Mouse (Mus musculus) embryo, embryonic 10 days (tissue): ENCODE measurements around the gene Cubn.

Source experiments
- DNase-seq: peaks from one replicate; pipeline ENCODE4 v3.0.0-alpha.2; 2015; ENCODE audit warnings: low spot score

Cubn gene

GRCm38 (mm10) chr2:13357885-13358552 is 133.6 kb downstream of the Cubn start:
- DNase-seq = no peak

DNA sequence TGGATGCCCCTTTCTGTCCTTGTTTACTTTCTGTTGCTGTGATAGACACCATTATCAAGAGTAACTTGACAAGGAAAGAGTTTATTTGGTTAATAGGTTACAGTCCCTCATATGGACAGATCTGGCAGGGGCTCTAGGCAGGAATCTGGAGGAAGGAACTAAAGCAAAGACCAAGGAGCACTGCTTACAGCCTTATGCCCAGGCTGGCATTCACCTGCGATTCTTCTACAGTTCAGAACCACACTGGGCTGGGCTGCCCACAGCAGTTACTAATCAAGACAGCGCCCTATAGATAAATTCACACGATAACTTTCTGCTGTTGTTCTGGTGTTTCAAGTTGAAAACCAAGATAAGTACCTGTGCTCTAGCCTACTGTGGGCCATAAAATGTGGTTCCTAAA is 138.8 kb downstream of the Cubn start:
- DNase-seq = no peak

- DNase-seq = no peak
These were observed 139.4 kb downstream of the Cubn start for GRCm38 (mm10) chr2:13352112-13352728.

- DNase-seq = no peak
These were observed 149.2 kb downstream of the Cubn start for GRCm38 (mm10) chr2:13342325-13342926.

GRCm38 (mm10) chr2:13335446-13335845 is 156.2 kb downstream of the Cubn start:
- DNase-seq = no peak

DNA sequence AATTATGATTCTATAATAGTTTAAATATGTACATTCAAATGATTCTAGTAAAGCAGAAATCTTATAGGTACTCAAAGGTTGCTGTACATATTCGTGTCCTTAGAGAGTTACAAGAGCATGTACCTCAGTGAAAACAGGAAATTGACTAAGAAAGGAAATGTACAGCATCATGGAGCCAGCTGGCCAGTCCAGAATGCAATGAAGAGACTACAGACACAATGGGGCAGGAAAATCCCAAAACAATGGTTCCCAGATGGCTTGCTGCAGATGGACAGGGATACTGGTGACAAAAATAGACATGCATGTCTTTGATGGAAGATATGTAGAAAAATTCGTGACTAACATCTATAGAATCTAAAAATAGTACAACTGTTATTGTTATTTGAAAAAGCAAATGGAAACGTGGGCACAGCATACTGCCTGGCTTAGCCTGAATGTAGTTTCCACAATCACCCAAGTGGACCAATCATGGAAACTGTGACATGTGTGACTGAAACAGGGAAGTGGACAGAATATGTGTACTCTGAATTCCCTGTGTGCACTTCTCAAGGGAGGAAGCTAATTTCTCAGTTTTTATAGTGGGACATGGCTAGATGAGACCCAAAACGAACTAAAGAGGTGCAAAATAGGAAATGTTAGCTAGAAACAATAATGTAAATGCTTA is 161.7 kb downstream of the Cubn start:
- no peak for DNase-seq

- DNase-seq = no peak
These were observed 188.2 kb downstream of the Cubn start for GRCm38 (mm10) chr2:13303376-13303775.

- DNase-seq = peak; percentile 67
These were observed 192.6 kb downstream of the Cubn start for GRCm38 (mm10) chr2:13299031-13299430.

- DNase-seq = no peak
These were observed 193.9 kb downstream of the Cubn start for GRCm38 (mm10) chr2:13297733-13298132.

DNA sequence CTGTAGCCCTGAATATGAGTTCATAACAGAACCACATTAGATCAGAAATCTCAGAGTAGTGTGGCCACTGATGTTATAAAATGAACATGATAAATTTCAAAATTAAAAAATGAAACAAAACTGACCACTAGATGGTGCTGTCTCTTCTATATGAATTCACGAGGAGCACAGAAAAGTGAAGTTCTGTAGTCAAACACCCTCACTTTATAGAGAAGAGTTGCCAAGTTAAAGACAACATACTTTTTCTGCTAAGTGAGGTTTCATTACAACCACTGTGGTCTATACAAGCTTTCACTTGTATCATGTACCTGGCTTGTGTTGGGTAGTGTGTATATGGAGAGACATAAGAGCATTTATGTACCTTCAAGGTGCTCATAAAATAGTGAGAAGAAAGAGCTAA is 201.0 kb downstream of the Cubn start:
- DNase-seq = peak; percentile 54

DNA sequence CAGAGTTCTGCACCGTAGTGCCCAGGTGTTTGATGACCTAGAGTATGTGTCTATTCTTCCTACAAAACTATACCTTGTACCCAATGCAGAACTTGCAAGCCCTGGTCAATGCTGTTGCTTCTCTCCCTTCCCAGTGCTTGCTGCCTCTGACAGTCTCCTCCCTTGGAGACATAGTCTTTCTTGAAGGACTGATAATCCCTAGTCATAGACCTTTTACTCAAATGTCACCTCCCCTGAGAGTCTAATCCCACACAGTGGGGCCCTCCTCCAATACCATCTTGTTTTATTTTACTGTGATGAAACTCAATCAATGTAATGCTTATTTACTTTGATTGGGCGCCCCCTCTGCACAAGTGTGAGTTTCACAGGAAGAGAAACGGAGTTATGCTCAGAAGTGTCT is 201.5 kb downstream of the Cubn start:
- no peak for DNase-seq

DNA sequence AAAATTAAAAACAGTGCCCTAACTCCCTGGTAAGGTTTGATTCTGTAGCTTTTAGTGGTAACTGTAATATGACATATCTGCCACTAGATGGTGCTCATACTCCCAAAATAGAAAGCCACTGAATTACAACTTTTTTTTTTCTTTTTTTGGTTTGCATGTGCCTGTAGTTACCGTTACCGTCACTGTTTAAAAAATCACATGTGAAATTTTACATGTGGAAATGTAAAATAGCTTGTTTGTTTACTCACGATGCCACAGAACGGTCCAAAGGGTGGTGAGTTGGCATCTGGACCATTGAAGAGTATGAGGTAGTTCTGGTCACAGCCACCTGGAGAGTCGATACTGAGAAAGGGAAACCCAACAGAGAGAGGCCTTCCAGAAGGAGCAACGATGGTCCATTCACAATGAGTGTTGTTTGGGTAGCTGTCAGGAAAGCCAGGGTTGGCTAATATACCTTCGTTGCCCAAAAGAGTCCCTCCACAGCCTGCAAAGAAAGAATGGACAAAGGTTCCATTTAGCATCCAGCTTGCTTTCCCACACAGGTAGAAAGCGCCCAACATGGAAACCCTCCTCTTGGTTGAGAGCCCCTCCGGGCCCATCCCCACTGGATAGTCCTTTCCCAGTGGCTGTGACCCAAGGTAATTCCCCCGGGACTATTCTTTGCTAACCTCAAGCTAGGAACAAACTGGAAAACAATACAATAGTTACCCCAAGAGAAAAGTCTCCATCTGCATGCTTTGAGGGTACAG is 213.3 kb downstream of the Cubn start:
- peak; percentile 49 for DNase-seq

GRCm38 (mm10) chr2:13275874-13276273 is 215.7 kb downstream of the Cubn start:
- DNase-seq = no peak

- peak; percentile 100 for DNase-seq
These were observed 220.3 kb downstream of the Cubn start, which contains the start of gene Rsu1 for GRCm38 (mm10) chr2:13271165-13271957. Gene Rsu1, minus strand, starts transcription at chr2:13271415.

DNA sequence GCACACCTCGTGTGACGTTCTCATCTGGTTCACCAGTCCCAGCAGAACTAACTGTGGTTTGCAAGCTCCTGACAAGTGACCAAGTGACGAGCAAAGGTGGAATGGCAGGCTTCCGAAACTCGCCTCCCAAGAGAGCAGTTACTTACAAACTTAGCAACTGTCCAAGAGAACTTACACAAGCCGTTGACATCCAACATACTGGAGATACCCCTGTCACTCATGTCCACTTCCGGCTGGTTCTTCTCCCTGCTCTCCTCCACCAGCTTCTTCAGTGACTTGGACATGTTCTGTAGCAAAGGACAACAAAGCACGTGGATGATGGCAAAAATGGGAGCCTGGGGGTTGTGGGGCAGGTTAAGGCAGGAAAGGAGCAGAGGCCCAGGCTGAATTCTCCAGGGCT is 220.9 kb downstream of the Cubn start:
- no peak for DNase-seq

DNA sequence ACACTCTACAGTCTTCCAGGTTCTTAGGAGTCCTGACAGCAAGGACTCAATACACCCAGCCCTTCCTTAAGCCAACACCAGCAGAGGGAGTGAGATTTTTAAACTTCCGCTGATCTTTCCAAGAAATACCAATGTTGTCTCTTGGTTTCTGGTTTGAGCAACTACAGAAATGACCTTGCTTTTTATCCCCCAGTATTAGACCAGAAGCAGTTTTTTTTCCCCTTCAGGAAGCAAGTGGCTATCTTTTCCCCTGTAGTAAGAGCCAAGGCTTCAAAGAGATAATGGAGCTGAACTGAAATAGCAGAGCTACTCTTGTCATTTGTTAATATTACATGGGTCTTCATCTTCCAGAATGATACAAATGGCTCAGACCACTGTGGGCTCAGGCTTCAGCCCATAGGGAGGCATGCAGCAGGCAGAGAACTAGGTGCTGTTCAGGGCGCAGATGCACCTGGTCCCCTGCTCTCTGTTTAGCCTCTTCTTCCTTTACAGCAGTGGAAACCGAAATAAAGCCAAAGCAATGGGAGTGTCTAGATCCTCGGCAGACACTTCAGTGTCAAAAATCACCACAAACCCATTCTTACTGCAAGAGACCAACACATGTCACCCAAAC is 222.8 kb downstream of the Cubn start:
- no peak for DNase-seq

GRCm38 (mm10) chr2:13264875-13265274 is 226.7 kb downstream of the Cubn start:
- DNase-seq = peak; percentile 81

DNA sequence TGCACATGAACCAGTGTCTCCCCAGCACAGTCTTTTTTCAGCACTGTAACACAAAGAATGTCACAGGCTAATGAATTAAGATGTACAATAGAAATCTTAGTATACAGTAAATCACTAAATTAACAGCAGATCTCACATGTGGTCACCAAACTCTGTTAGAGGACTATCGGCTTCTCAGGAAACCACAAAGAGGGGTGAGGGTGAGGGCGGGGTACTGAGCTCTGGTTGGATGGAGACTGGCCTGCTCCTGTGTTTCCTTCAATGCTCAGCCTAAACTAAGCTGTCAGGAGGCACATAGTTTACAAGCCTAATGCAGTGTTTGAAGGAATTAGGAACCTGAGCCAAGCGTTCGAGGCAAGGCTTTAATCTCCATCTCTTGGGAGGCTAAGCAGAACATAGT is 228.5 kb downstream of the Cubn start:
- no peak for DNase-seq

DNA sequence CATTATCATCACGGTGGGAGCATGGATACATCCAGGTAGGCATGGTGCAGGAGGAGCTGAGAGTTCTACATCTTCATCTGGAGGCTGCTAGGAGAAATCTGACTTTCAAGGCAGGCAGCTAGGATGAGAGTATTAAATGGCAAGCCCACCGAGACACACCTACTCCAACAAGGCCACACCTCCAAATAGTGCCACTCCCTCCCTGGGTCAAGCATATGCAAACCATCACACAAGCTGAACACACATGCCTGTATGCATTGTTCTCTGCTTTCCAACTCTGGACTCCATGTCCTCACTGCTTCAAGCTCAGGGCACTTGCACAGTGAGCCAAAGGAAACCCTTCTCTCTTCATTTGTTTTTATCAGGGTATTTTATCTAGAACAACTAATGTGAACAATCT is 233.0 kb downstream of the Cubn start:
- no peak for DNase-seq

- no peak for DNase-seq
These were observed 250.9 kb downstream of the Cubn start for GRCm38 (mm10) chr2:13240711-13241110.
